Comparison of ENCODE assay signal across 17 mouse cellular contexts in the genomic region with DNA sequence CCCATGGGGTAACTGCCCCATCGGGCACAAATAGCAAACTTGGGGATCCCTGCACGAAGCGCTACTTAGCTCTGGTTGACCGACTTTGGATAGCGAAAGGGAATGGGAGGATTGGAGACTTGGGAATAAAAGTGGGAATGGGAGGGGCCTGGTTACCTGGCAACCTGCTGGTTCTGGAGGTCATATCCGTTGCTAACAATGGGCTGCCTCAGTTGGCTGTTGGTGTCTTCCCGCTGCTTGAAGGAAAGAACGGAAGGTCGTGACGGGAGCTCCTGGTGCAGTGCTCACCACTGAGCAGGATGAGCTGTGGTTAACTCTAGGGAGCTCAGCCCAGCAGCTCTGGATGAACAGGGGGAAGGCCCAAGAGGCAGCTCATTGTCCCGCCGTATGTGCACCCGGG.
DNase-seq lines count a peak whose midpoint lies in the region; ATAC-seq and TF ChIP-seq lines count a peak whose summit lies in the region.
"Had no signal": no experiment of that assay in that cellular context is flagged by ENCODE, and none has a peak within 500 bp of the region (broad histone marks: within the 10 kb centered on the region; RNA-seq: fewer than 3 reads in every experiment).

No protein-coding gene starts in this region.

- WGBS in forebrain, embryonic 14.5 days, result 66% methylated on average over 13 of the region's 13 CpGs

- H3K4me1 ChIP-seq in testis, adult 2 months (ENCODE audit: control insufficient read depth, insufficient read depth, low read length), result peaks cover 7% of the 10 kb centered on the region
- H3K4me1 ChIP-seq in forebrain, embryonic 14.5 days (ENCODE audit: control insufficient read depth, insufficient read depth, low read length), result peaks cover 2% of the 10 kb centered on the region; the same call in 1 of the 2 replicates
- H3K4me1 ChIP-seq: embryonic facial prominence, embryonic 12.5 days had no signal

- no peak; the same call in 1 of the 2 replicates for TF ChIP-seq POLR2A in testis, adult 2 months (IDR thresholded peaks at IDR 0.05; ENCODE audit: control insufficient read depth, low read depth, low read length)

- no peaks in the 10 kb centered on the region for H3K9me3 ChIP-seq in forebrain, embryonic 14.5 days (replicated peaks; ENCODE audit: control insufficient read depth, low read length)
- H3K9me3 ChIP-seq: embryonic facial prominence, embryonic 12.5 days; limb, embryonic 13.5 days; neural tube, embryonic 13.5 days had no signal

- no peak overlapping the region for H3K9ac ChIP-seq in forebrain, embryonic 14.5 days (ENCODE audit: low read length)
- H3K9ac ChIP-seq: embryonic facial prominence, embryonic 12.5 days; limb, embryonic 13.5 days; neural tube, embryonic 13.5 days had no signal

- no peak for ATAC-seq in forebrain, embryonic 14.5 days
- ATAC-seq in megakaryocyte progenitor cell, adult 5-6 weeks (replicated peaks; ENCODE audit: poor library complexity), result no peak
- ATAC-seq: intestine, embryonic 16.5 days had no signal

- H3K36me3 ChIP-seq in testis, adult 2 months (ENCODE audit: control insufficient read depth, insufficient read depth, low read length), result no peaks in the 10 kb centered on the region
- H3K36me3 ChIP-seq in forebrain, embryonic 14.5 days (ENCODE audit: control insufficient read depth, insufficient read depth, low read length), result peaks cover 75% of the 10 kb centered on the region

- TF ChIP-seq CTCF in testis, adult 2 months (IDR thresholded peaks at IDR 0.05; ENCODE audit: control insufficient read depth, insufficient read depth, insufficient replicate concordance, low read depth, low read length), result no peak

- H3K4me2 ChIP-seq in forebrain, embryonic 14.5 days (ENCODE audit: low read length), result no peak overlapping the region
- H3K4me2 ChIP-seq: embryonic facial prominence, embryonic 12.5 days; limb, embryonic 13.5 days; neural tube, embryonic 13.5 days had no signal

- peak; percentile 85 for DNase-seq in heart, adult 11 months
- DNase-seq in heart, postnatal 25 days (ENCODE audit: low spot score), result no peak
- no peak for DNase-seq in testis, postnatal 10 days (ENCODE audit: low spot score)
- DNase-seq in forebrain, embryonic 14.5 days (ENCODE audit: low spot score), result no peak
- no peak for DNase-seq in retina, embryonic 14.5 days (ENCODE audit: low spot score)
- DNase-seq: gastrocnemius, adult 2 months; heart, postnatal 14 days; lung, postnatal 36 days; thymus, adult 2 months had no signal

- H3K27ac ChIP-seq in testis, adult 2 months (ENCODE audit: control insufficient read depth, insufficient read depth, low read depth, low read length), result peak overlapping the region; percentile 19; the same call in 1 of the 2 replicates
- H3K27ac ChIP-seq in forebrain, embryonic 14.5 days (ENCODE audit: low read depth, low read length), result 0 out of 2 replicates have a peak overlapping the region, but pooled peaks have one; percentile 44
- H3K27ac ChIP-seq: embryonic facial prominence, embryonic 12.5 days; gastrocnemius, adult 2 months; kidney, postnatal 0 days; left cerebral cortex, adult 2 months; neural tube, embryonic 13.5 days had no signal

- intact Hi-C loops in heart, postnatal 25 days (cut with DNase I), result loop anchor here (10.0 kb wide), 2 partner anchors 238 to 608 kb away; a partner anchor contains a TSS

- no peaks in the 10 kb centered on the region for H3K27me3 ChIP-seq in testis, adult 2 months (ENCODE audit: control insufficient read depth, insufficient read depth, low read length)
- no peaks in the 10 kb centered on the region for H3K27me3 ChIP-seq in forebrain, embryonic 14.5 days (replicated peaks; ENCODE audit: control insufficient read depth, insufficient read depth, low read length)
- H3K27me3 ChIP-seq: embryonic facial prominence, embryonic 12.5 days; limb, embryonic 13.5 days; neural tube, embryonic 13.5 days had no signal

- H3K4me3 ChIP-seq in testis, adult 2 months (ENCODE audit: control insufficient read depth, low read depth, low read length), result peak overlapping the region; percentile 85
- H3K4me3 ChIP-seq in forebrain, embryonic 14.5 days (ENCODE audit: low read depth, low read length), result no peak overlapping the region
- H3K4me3 ChIP-seq: embryonic facial prominence, embryonic 12.5 days; gastrocnemius, adult 2 months; left cerebral cortex, adult 2 months; limb, embryonic 13.5 days; neural tube, embryonic 13.5 days had no signal
